Mouse (Mus musculus): Measurements from ENCODE around the gene Coasy. TPM values are rescaled to one million over a fixed set of nuclear protein-coding genes. Genes with fewer than 3 reads are reported as not detected.

Gene Coasy
- 41.6 TPM for polyA plus RNA-seq (2017; shearing (Covaris generic))

DNA sequence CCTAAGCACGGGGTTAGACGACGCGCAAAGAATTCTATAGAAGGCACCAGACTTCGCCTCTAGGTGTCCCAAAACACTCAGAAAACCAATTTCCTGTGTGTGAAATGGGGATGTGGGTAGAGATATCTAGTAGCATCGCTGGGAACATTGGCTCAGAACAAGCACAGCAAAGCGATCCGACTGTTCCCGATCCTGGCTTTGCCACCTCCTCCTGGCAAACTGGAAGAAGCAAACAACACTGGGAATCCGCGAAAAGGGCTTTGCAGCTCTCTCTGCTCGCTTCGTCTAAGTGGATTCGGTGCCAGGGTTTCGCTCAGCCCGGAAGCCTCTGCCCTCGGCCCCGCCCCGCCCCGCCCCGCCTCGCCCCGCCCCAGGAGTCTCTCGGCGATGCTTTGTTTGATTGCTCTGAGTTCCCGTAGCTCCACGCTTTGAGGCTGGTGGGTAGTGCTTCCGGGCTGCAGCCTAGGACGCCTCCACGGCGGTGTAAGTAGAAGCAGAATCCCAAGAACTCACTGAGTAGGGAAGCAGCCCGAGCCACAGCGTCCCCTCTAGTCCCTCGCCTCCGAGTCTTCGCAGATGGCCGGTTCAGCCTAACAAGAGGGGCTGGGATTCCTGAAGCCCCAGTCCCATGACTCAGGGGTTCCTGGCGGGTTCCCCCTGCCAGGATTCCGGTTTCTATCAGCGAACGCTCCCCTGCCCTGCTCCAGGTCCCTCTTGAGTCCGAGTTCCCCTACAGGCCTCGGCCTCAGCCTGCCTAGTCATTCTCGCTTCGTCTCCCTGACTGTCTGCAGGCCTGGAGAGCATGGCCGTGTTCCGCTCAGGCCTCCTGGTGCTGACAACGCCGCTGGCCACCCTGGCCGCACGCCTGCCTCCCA is at the start of gene Coasy:
Gene Coasy, plus strand, starts transcription at position 358 of the 875 bp plus-strand sequence.

DNA sequence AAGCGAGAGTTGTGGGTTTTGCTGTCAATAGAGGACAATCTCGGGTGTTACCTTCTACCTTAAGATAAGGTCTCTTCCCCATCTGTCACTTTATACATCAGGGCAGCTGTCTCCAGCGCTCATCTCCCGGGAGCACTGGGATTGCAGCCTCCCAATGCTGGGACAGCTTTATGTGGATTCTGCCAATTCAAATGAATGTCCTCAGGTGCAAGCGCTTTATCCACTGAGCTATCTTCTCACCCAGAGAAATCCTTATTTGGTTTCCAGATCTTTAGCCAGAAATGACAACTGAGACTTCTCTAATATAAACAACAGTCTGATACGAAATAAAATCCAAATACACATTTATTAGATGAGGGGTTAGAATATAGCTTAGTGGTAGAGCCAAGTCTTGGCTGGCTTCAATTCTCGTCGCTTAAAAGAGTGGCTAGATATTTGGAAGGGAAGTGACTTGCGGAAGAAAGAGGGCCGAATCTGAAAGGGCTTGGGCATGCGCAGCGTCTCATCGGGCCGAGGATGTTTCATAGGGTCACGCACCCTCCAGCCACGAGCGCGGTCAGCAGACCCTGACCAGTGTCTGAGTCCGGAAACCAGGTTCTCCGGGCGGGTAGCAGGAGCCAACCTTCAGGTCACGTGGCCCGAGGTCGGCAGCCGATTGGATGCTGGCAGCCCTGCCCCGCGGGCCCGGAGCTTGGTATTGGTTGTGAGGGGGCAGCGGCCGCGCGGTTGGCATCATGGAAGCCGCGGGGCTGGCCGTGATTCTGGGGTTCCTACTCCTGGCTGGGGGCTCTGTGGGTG is 12.8 kb upstream of the Coasy start, which contains the start of gene Naglu:
Gene Naglu, plus strand, starts transcription at position 622 of the 798 bp plus-strand sequence.

DNA sequence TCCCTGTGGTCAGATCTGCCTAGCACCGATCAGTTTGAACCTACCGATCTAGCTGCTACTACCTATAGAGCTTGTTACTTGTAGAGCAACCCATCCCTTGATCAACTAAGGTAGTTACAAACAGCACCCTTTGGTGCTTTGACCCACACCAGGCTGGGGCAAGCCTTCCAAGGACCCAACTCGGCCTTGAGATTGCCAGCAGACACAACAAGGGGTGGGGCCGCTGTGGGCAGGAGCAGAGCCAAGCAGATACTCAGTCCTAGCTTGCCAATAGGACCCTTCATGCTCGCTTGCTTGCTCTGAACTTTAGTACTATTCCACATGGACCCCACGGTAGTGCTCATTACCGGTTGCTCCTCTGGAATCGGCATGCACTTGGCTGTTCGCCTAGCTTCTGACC is 4.2 kb upstream of the Coasy start, which contains the start of gene Hsd17b1:
Gene Hsd17b1, plus strand, starts transcription at position 291 of the 400 bp plus-strand sequence.

DNA sequence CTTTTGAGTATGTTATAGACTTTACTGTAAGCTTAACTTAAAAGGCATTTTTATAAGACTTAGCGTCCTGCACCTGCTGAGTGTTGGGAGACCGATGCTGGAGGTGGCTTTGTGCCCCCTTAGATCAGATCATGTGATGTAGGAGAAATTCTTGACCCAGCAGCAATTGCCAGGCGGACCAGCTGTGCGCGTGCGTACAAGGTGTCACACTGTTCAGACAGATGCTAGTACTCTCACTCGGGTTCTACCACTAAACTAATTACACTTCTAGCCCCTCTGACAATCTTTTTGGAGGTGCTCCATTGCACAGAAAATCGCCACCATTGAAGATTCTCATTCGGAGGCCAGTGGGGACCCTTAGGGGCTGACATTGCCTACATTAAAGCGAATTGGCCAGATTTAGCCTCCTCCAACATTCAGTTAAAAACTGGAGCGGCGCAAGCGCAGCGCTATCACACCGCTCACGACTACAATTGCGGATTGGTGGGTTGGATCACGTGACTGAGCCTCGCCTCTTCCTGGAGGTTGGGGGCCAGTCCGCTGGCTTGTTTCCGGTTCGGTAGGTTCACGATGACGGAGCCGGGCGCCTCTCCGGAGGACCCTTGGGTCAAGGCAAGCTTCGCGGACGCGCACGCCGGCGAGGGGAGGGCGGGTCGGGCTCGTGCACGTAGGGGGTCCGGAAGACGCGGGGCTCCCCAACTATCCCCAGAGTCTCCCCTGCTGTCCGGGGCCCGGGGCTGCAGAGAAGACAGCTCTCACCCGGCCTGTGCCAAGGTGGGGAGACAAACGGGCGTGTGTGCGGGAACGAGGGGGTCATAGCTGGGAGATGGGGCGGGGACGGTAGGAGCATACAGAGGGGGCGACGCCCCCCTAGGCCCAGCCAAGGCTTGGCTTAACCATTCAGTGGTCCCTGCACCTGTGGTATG is 4.7 kb downstream of the Coasy start, which contains the start of gene Mlx:
Gene Mlx, plus strand, starts transcription at position 522 of the 926 bp plus-strand sequence.

DNA sequence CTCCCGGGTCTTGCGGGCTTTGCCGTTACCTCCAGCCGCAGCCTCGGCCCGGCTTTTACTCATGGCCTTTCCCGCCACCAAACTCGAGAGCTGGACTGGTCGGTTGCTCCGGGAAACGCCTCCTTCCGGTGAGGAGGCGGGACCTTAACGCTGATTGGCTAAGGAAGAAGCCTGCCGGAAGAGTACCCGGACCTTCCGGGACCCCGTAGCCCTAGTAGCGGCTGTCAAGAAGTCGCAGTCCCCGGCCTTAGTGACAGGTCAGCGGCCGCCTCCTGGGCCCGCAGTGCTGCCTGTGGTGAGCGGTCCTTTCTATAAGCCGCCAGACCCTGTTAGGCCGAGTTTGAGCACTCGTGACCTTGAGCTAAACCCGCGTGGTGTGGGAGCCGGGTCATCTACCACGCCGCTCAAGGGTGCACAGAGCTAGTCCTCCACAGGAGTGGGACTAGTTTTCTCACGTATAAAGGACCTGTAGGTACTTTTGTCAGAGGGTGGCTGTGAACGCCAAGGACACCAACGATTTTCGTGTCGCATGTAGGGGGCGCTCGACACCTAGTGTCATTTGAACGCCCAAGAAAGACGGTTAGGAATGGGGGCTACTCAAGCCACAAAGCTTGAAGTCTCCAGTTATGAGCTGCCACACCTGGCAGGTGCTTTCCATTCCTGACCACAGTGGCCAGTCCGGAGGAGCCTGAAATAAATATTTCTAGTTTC is 13.1 kb downstream of the Coasy start, which contains the start of gene Psmc3ip:
Gene Psmc3ip, minus strand, starts transcription at position 123 of the 711 bp plus-strand sequence.

DNA sequence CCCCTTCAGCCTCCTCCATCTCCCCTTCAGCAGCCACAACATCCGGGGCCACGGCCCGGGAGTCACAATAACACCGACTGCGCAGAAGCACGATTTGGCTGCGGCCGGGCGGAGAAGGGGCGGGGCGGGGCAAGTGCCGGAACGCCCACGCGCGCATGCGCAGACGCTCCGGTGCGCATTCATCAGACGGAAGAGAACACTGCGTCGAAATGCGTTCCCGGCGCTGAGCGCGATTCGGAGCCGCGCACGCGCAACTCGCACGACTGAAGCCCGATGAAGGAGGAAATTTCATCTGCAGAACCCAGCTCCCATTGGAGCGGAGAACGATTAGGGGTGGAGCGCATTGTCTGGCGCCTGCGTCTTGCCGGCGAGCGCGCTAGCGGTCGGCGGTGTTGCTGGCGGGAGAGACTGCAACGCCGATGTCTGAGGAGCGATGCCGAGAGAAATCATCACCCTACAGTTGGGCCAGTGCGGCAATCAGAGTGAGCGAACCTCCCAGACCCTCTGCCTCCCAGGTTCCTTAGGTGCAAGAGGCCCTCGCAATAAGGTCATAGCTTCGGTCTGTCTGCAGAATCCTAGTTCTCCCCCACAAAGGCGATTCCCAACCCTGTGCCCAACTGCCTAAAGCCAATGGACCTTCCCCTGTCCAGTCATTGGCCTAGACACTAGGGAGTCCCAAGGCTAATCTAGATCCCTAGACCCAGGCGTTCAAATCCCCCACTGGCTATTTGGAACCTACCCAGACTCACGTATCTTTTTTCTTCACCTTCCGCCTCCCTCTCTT is 37.6 kb downstream of the Coasy start, which contains the start of the genes Retreg3 and Tubg1:
Gene Retreg3, minus strand, starts transcription at position 133 of the 784 bp plus-strand sequence.
Gene Tubg1, plus strand, starts transcription at position 178 of the 784 bp plus-strand sequence.

Other genes starting within 250 kb of the Coasy start
- 123 TPM for gene Stat5b, start 231.8 kb upstream of the Coasy start, polyA plus RNA-seq (2017; shearing (Covaris generic))
- 105 TPM for gene Stat5a, start 223.2 kb upstream of the Coasy start, polyA plus RNA-seq (2017; shearing (Covaris generic))
- gene Stat3, start 143.0 kb upstream of the Coasy start, polyA plus RNA-seq (2017; shearing (Covaris generic)), result 221 TPM
- gene Cavin1, start 111.7 kb upstream of the Coasy start, polyA plus RNA-seq (2017; shearing (Covaris generic)), result 0.31 TPM
- gene Atp6v0a1, start 73.1 kb upstream of the Coasy start, polyA plus RNA-seq (2017; shearing (Covaris generic)), result 6.4 TPM
- gene Naglu, start 12.6 kb upstream of the Coasy start, polyA plus RNA-seq (2017; shearing (Covaris generic)), result 5.5 TPM
- gene Hsd17b1, start 4.2 kb upstream of the Coasy start, polyA plus RNA-seq (2017; shearing (Covaris generic)), result 0.20 TPM
- 123 TPM for gene Mlx, start 4.7 kb downstream of the Coasy start, polyA plus RNA-seq (2017; shearing (Covaris generic))
- 9.8 TPM for gene Psmc3ip, start 12.9 kb downstream of the Coasy start, polyA plus RNA-seq (2017; shearing (Covaris generic))
- 43.8 TPM for gene Retreg3, start 37.3 kb downstream of the Coasy start, polyA plus RNA-seq (2017; shearing (Covaris generic))
- gene Tubg1, start 37.4 kb downstream of the Coasy start, polyA plus RNA-seq (2017; shearing (Covaris generic)), result 44.6 TPM
- 4.5 TPM for gene Tubg2, start 73.3 kb downstream of the Coasy start, polyA plus RNA-seq (2017; shearing (Covaris generic))
- gene Cntnap1, start 88.0 kb downstream of the Coasy start, polyA plus RNA-seq (2017; shearing (Covaris generic)), result 0.05 TPM
- not detected for gene Plekhh3, start 88.8 kb downstream of the Coasy start, polyA plus RNA-seq (2017; shearing (Covaris generic))
- 2.0 TPM for gene Ccr10, start 92.9 kb downstream of the Coasy start, polyA plus RNA-seq (2017; shearing (Covaris generic))
- 98.0 TPM for gene Ezh1, start 143.9 kb downstream of the Coasy start, polyA plus RNA-seq (2017; shearing (Covaris generic))
- gene Ramp2, start 163.5 kb downstream of the Coasy start, polyA plus RNA-seq (2017; shearing (Covaris generic)), result 0.36 TPM
- gene Vps25, start 171.1 kb downstream of the Coasy start, polyA plus RNA-seq (2017; shearing (Covaris generic)), result 178 TPM
- gene Wnk4, start 178.0 kb downstream of the Coasy start, polyA plus RNA-seq (2017; shearing (Covaris generic)), result 6.2 TPM
- 0.33 TPM for gene Cntd1, start 196.4 kb downstream of the Coasy start, polyA plus RNA-seq (2017; shearing (Covaris generic))
- 134 TPM for gene Coa3, start 196.5 kb downstream of the Coasy start, polyA plus RNA-seq (2017; shearing (Covaris generic))
- gene Becn1, start 219.7 kb downstream of the Coasy start, polyA plus RNA-seq (2017; shearing (Covaris generic)), result 232 TPM
- gene Psme3, start 233.6 kb downstream of the Coasy start, polyA plus RNA-seq (2017; shearing (Covaris generic)), result 93.7 TPM
- gene Aoc2, start 242.5 kb downstream of the Coasy start, polyA plus RNA-seq (2017; shearing (Covaris generic)), result 3.4 TPM
- gene Aoc3, start 248.0 kb downstream of the Coasy start, polyA plus RNA-seq (2017; shearing (Covaris generic)), result not detected